Mouse (Mus musculus) forebrain, embryonic 14.5 days (tissue): Measurements from ENCODE around the gene Nfkbie. TPM values are rescaled to one million over a fixed set of nuclear protein-coding genes. Genes with fewer than 3 reads are reported as not detected.

Source experiments
- ATAC-seq: fragments of 200-750 bp; cut with Nextera tagmentation; 2 replicates; pipeline ENCODE4 v1.8.0; 2017; ENCODE audit warnings: mild to moderate bottlenecking, moderate library complexity
- DNase-seq: peaks from one replicate; pipeline ENCODE4 v3.0.0-alpha.2; 2015; ENCODE audit warnings: low spot score
- H3K27ac ChIP-seq: fragments of 300-500 bp; sonication (generic); 2 replicates; pipeline ENCODE4 v1.5.1; 2014; ENCODE audit warnings: low read depth, mild to moderate bottlenecking, control low read depth, low read length, moderate library complexity
- H3K27me3 ChIP-seq: fragments of 300-500 bp; sonication (generic); replicated peaks from 2 replicates; pipeline ENCODE4 v1.6.1; 2014; ENCODE audit warnings: low read length, control low read depth, mixed read lengths; ENCODE audit not compliant: control insufficient read depth, insufficient read depth
- H3K36me3 ChIP-seq: fragments of 300-500 bp; sonication (generic); 2 replicates; pipeline ENCODE4 v1.6.1; 2014; ENCODE audit warnings: low read length, control low read depth; ENCODE audit not compliant: control insufficient read depth, insufficient read depth
- H3K4me1 ChIP-seq: fragments of 300-500 bp; sonication (generic); 2 replicates; pipeline ENCODE4 v1.6.1; 2014; ENCODE audit warnings: antibody characterized with exemption, low read length, control low read depth; ENCODE audit not compliant: control insufficient read depth, insufficient read depth
- H3K4me2 ChIP-seq: fragments of 300-500 bp; sonication (generic); 2 replicates; pipeline ENCODE4 v1.6.1; 2014; ENCODE audit warnings: mild to moderate bottlenecking, control low read depth, low read length
- H3K4me3 ChIP-seq: fragments of 300-500 bp; sonication (generic); 2 replicates; pipeline ENCODE4 v1.5.1; 2014; ENCODE audit warnings: low read depth, low read length, control low read depth
- H3K9ac ChIP-seq: fragments of 300-500 bp; sonication (generic); 2 replicates; pipeline ENCODE4 v1.6.1; 2014; ENCODE audit warnings: mild to moderate bottlenecking, low read length, control low read depth, moderate library complexity
- H3K9me3 ChIP-seq: fragments of 300-500 bp; sonication (generic); replicated peaks from 2 replicates; pipeline ENCODE4 v1.6.1; 2016; ENCODE audit warnings: low read length, control low read depth, mixed read lengths; ENCODE audit not compliant: control insufficient read depth
- WGBS: fragments of 180-500 bp; shearing (Covaris S2); extraction: QIAGEN DNeasy Blood & Tissue Kit; methylation state at CpG from one replicate; pipeline ENCODE4 v1.1.7; 2014; 5-methylcytosine and 5-hydroxymethylcytosine counted together
- polyA plus RNA-seq: library from polyadenylated mRNA; unstranded; fragments of >200 nt; fragmentation: Nextera tagmentation; extraction: Ambion mirVana; gene quantifications from 2 replicates; pipeline ENCODE4 v1.2.1, GENCODE M21; 2014

Nfkbie gene
- polyA plus RNA-seq, 1 experiment from 2014 or later = 4.1 TPM

DNA sequence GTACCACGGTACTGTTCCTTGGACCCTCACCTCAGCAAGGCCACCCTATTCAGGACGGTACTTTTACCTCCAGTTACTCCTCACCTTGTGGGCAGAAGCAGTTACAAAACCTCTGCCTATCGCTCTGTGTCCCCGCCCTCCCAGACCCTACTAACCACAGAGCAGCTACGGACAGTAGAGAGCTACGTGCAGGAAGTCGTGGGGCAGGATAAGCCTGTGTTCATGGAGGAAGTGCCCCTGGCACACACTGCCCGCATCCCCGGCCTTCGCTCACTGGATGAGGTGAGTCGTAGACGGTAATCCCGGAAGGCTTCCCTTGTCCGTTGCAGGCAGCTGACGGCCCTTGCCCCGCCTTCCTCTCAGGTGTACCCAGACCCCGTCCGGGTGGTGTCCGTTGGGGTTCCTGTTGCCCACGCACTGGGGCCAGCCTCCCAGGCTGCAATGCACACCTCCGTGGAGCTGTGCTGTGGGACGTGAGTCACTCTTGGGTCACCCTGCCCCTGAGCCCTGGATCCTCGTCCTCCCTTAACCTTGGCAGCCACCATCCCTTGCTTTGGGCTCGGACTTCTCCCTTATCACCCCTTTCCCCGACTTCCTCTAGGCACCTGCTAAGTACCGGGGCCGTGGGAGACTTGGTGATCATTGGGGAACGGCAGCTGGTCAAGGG, 37.8 kb upstream of the Nfkbie start:
- WGBS = 94% methylated on average over 28 of the region's 28 CpGs
- no peak for ATAC-seq

DNA sequence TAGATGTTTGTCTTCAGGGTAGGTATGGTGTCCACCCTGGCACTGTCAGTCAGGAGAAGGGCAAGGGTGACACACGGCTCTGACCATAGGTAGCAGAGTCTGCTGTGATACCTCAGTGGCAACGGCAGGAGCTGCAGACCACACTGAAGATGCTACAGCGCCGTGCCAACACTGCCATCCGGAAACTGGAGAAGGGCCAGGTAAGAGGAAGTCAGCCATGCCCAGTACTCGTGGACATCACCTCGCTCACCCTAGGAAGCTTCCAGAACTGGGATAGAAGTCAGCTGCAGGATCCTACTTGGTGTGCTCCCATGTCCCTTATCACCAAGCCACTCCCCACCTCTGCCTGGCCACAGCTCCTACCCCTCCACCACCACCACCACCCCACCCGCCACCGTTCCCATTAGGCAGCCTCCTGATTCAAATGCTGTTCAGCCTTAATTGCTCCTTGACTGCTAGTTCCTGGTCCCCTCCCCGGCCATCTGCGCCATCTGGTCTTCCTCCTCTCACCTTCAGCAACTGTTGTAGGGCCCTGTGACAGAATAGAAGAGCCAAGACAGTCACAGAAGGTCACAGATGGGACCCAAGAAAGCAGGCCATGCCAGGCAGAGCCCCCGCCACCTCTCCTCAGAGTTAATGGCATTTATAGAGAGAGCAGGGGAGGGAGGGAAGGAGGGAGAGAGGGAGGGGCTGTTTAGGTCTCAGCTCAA, 36.6 kb upstream of the Nfkbie start:
- Histone ChIP-seq H3K4me1 (no peaks in the 10 kb centered on the region; the same call in 1 of the 2 replicates), H3K9me3 (no peaks in the 10 kb centered on the region), H3K36me3 (peaks cover 17% of the 10 kb centered on the region), H3K27ac (0 out of 2 replicates have a peak overlapping the region, but pooled peaks have one; percentile 1), H3K9ac (0 out of 2 replicates have a peak overlapping the region, but pooled peaks have one; percentile 3), H3K27me3 (peaks cover 3% of the 10 kb centered on the region), H3K4me3 (no peak overlapping the region), H3K4me2 (no peak overlapping the region)
- WGBS = 78% methylated on average over 12 of the region's 12 CpGs
- DNase-seq = peak; percentile 45
- no peak for ATAC-seq

More for the DNA sequence above, 37.8 kb upstream of the Nfkbie start:
- peaks cover 17% of the 10 kb centered on the region for H3K36me3 ChIP-seq
- H3K4me2 ChIP-seq = no peak overlapping the region
- H3K4me3 ChIP-seq = no peak overlapping the region
- H3K9ac ChIP-seq = no peak overlapping the region
- no peaks in the 10 kb centered on the region for H3K27me3 ChIP-seq
- no peak overlapping the region for H3K27ac ChIP-seq
- no peak for DNase-seq
- no peaks in the 10 kb centered on the region; the same call in 1 of the 2 replicates for H3K4me1 ChIP-seq
- no peaks in the 10 kb centered on the region for H3K9me3 ChIP-seq

DNA sequence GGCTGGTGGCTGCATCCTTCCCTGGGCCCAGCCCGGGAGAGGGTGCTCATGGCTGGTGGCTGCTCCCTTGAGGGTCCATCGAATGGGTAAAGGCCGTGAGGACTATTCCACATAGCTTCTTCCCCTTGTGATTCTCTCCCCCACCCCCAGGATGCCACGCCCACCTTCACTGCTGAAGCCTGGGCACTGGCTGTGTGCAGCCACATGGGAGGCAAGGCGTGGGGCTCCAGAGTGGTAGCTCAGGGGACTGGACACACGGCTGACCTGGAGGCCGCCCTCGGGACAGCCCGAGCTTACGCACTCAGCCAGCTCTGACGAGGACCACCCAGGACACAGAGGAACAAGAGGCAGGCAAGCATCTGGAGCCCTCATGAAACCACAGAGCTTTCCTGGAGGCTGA, 35.4 kb upstream of the Nfkbie start:
- Histone ChIP-seq H3K9ac (no peak overlapping the region), H3K4me1 (no peaks in the 10 kb centered on the region; the same call in 1 of the 2 replicates), H3K9me3 (no peaks in the 10 kb centered on the region), H3K27me3 (peaks cover 11% of the 10 kb centered on the region), H3K36me3 (peaks cover 17% of the 10 kb centered on the region), H3K4me3 (no peak overlapping the region), H3K4me2 (no peak overlapping the region), H3K27ac (no peak overlapping the region)
- DNase-seq = no peak
- WGBS = 86% methylated on average over 11 of the region's 11 CpGs
- ATAC-seq = no peak

DNA sequence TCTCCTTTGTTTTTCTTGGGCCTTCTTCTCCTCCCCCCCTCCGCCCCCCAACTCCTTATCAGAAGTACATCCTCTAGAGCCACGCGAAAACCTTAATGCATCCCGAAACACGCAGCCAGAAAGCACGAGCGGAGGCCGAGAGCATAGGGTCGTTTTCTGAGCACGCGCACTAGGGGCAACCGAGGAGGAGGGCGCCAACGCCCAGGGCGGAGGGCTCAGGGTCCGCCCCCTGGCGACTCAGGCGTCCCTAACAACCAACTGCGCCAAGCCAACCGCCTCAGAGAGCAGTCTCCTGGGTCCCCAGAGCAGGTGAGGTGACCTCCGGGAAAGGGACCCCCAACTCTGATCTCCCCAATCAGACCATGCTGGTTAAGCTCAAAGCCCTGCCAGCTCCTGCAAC, 32.2 kb upstream of the Nfkbie start, which contains the start of gene Tcte1:
Gene Tcte1, plus strand, starts transcription at position 172 of the 400 bp plus-strand sequence.
- 0% methylated on average over 21 of the region's 21 CpGs for WGBS
- H3K4me2 ChIP-seq = peak within 1 kb of the TSS; percentile 60
- ATAC-seq = peak; percentile 86

DNA sequence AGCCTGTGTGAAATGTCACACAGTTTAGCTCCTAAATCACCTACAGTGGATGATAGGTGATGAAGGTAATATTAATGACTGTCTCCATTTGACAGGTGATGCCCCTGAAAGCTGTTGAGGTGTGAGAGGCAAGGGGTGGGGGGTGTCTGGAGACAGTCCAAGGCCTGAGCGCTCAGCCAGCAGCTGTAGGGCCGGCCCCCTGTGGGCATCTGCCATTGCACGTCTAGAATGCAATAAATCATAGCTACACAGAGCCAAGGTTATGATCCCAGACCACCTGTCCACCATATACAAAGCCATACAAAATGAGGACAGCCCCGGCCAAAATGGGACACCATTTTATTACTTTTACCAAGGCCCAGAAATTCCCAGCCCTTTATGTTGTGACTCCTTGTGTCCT, 30.5 kb upstream of the Nfkbie start:
- Histone ChIP-seq H3K9me3 (no peaks in the 10 kb centered on the region), H3K4me3 (no peak overlapping the region), H3K27ac (no peak overlapping the region), H3K27me3 (peaks cover 11% of the 10 kb centered on the region), H3K4me2 (no peak overlapping the region), H3K36me3 (peaks cover 6% of the 10 kb centered on the region; the same call in 1 of the 2 replicates), H3K9ac (no peak overlapping the region), H3K4me1 (no peaks in the 10 kb centered on the region; the same call in 1 of the 2 replicates)
- 73% methylated on average over 4 of the region's 4 CpGs for WGBS
- ATAC-seq (no peak), DNase-seq (no peak)

More for the DNA sequence above, 32.2 kb upstream of the Nfkbie start, which contains the start of gene Tcte1:
- H3K4me3 ChIP-seq = peak within 1 kb of the TSS; percentile 25
- peak within 1 kb of the TSS; percentile 58 for H3K9ac ChIP-seq
- H3K4me1 ChIP-seq = no peaks in the 10 kb centered on the region; the same call in 1 of the 2 replicates
- DNase-seq = peak; percentile 81
- peaks cover 11% of the 10 kb centered on the region for H3K27me3 ChIP-seq
- H3K9me3 ChIP-seq = no peaks in the 10 kb centered on the region
- peaks cover 10% of the 10 kb centered on the region for H3K36me3 ChIP-seq
- H3K27ac ChIP-seq = no peak within 1 kb of the TSS

DNA sequence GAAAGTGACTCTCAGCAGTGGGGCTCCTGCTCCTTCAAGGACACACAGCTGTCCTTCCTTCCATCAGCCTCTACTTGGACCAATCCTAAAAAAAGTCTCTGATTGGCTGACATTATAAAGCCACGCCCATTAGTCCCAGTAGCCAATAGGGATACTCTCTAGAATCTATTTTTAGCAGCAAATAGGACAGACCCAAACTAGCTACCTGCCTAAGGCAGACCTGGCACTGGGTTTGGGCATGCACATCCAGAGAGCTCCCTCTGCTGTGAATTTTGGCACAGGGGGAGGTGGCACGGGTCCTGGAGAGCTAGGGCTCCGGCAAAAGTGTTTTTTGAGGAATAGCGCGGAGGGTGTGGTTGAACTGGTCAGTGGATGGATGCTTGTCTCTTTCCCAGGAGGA, 28.9 kb upstream of the Nfkbie start:
- Histone ChIP-seq H3K27ac (no peak overlapping the region), H3K36me3 (no peaks in the 10 kb centered on the region), H3K4me1 (peaks cover 3% of the 10 kb centered on the region; the same call in 1 of the 2 replicates), H3K9me3 (no peaks in the 10 kb centered on the region), H3K9ac (no peak overlapping the region), H3K4me3 (no peak overlapping the region), H3K4me2 (no peak overlapping the region), H3K27me3 (peaks cover 11% of the 10 kb centered on the region)
- ATAC-seq (no peak), DNase-seq (no peak)
- 15% methylated on average over 5 of the region's 5 CpGs for WGBS

DNA sequence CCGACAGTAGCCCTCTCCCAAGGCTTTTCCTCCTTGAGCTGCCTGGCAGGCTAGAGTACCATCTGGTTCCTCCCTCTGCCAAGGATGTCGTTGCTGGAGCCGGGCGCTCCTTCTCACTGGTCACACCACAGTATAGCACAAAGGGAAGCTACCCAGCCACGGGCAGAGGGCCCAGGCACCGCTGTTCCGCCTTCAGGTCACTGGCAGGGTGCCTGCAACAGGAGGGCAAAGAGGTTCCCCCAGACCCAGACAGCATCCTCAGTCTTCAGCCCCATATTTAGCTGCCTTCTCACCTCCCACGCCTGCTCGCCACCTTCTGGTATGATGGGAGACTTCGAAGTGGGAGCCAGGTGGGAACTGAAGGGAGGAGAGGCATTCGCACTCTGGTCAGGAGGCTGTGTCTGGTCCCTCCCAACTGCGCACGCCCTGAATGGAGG, 25.1 kb upstream of the Nfkbie start:
- peak overlapping the region; percentile 40; the same call in 1 of the 2 replicates for H3K27ac ChIP-seq
- ATAC-seq = peak; percentile 89
- no peak overlapping the region for H3K4me3 ChIP-seq
- no peaks in the 10 kb centered on the region for H3K36me3 ChIP-seq
- peaks cover 3% of the 10 kb centered on the region; the same call in 1 of the 2 replicates for H3K4me1 ChIP-seq
- H3K9me3 ChIP-seq = no peaks in the 10 kb centered on the region
- H3K4me2 ChIP-seq = no peak overlapping the region; the same call in 1 of the 2 replicates
- 44% methylated on average over 13 of the region's 13 CpGs for WGBS
- no peak overlapping the region for H3K9ac ChIP-seq
- peaks cover 2% of the 10 kb centered on the region; the same call in 1 of the 2 replicates for H3K27me3 ChIP-seq
- DNase-seq = peak; percentile 78

DNA sequence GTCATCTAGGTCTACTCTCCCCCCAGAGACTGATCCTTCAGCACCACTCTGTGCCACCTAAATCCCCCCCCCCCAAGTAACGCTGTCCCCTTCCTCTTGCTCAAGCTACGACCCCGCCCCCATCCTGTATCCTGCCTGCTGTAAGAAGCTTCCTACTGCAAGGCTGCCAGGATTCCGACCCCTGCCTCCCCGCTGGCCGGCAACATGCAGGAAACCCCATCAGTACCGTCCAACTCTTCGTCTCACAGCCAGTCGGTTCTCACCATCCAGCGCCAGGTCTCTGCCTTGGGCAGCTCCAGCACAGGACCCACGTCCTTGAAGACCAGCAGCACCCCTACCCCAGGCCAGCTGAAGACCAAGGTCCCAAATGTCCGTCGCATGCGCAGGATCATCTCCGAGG, 22.6 kb upstream of the Nfkbie start:
- H3K4me1 ChIP-seq = peaks cover 3% of the 10 kb centered on the region; the same call in 1 of the 2 replicates
- no peak overlapping the region for H3K9ac ChIP-seq
- no peaks in the 10 kb centered on the region for H3K36me3 ChIP-seq
- DNase-seq (no peak), ATAC-seq (no peak)
- no peak overlapping the region for H3K27ac ChIP-seq
- WGBS = 51% methylated on average over 15 of the region's 15 CpGs
- peaks cover 3% of the 10 kb centered on the region; the same call in 1 of the 2 replicates for H3K27me3 ChIP-seq
- H3K4me3 ChIP-seq = no peak overlapping the region
- H3K9me3 ChIP-seq = no peaks in the 10 kb centered on the region
- H3K4me2 ChIP-seq = no peak overlapping the region
